Mouse (Mus musculus): ENCODE data around the gene Stard9.

DNA sequence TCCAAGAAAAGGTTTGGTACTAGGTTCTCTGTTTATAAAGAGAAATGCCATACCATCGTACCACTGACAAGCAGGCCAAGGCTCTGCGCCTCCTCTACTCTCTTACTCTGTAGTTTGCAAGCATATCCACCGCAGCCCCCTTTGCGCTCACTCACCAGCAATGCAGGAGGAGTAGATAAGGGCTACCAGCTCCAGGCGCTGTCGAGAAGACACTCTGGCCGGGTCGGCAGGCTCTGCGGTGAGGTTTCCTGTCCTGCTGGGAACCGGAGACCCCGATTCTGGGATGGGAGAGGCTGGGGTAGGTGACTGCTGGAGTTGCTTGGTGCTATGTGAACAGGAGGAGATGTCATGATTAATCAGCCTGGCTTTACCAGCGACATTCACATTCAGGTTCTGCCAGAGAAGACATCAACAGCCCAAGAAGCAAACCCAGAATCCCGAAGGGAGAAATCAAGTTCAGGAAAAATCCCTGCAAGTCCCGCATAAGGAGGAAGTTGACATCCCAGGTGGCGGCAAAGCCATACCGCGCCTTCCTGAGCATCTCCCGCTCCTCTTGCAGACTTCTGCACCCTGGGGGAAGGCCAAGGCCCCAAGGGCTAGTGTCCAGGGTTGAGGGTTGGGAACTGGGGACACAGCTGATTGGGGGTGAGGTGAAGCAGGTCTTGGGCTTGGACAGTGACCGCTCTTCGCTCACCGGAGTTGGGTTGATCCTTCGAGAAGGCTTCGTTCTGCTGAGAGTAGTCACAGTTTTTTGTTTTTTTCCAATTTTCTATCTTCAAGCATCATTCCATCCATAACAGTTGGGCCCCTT lies 101.1 kb downstream of the Stard9 start:
- TF ChIP-seq EP300 (IDR thresholded peaks at IDR 0.05; ENCODE audit: low read depth) (no peak), CTCF (IDR thresholded peaks at IDR 0.05; ENCODE audit: low read depth) (no peak)
